Mouse (Mus musculus) MEL (cell line): Measurements from ENCODE around the gene Mip. TPM values are rescaled to one million over a fixed set of nuclear protein-coding genes. Genes with fewer than 3 reads are reported as not detected.

Experiments
- DNase-seq: peaks from one replicate; pipeline ENCODE4 v3.0.0; 2011; ENCODE audit warnings: low read depth, low spot score
- H3K27ac ChIP-seq: 2 replicates; pipeline ENCODE4 v1.5.1; 2012; ENCODE audit warnings: low read depth, mild to moderate bottlenecking, control low read depth, low read length, moderate library complexity; ENCODE audit not compliant: control insufficient read depth
- H3K27me3 ChIP-seq, 2 experiments: fragments of 150-350 bp in 1 of 2; sonication (generic) in 1 of 2; 2 replicates each; pipeline ENCODE4 v1.6.1; 2012; ENCODE audit warnings: low read length in 2 of 2, mild to moderate bottlenecking in 2 of 2, improper control_type of control experiment in 1 of 2, moderate library complexity in 1 of 2; ENCODE audit not compliant: insufficient read depth in 2 of 2, control insufficient read depth in 1 of 2
- H3K36me3 ChIP-seq, 2 experiments: 2 replicates each; pipeline ENCODE4 v1.6.1; 2012 to 2014; ENCODE audit warnings: low read length in 2 of 2, improper control_type of control experiment in 1 of 2, inconsistent platforms in 1 of 2, mild to moderate bottlenecking in 1 of 2; ENCODE audit not compliant: insufficient read depth in 2 of 2, control insufficient read depth in 1 of 2
- H3K4me1 ChIP-seq, 2 experiments: fragments of 150-350 bp in 1 of 2; sonication (generic) in 1 of 2; 2 replicates each; pipeline ENCODE4 v1.6.1; 2012; ENCODE audit warnings: low read length in 2 of 2, improper control_type of control experiment in 1 of 2, mild to moderate bottlenecking in 1 of 2; ENCODE audit not compliant: insufficient read depth in 2 of 2, control insufficient read depth in 1 of 2
- H3K4me3 ChIP-seq, 2 experiments: fragments of 150-350 bp in 1 of 2; sonication (generic) in 1 of 2; 2 replicates each; pipeline ENCODE4 v1.5.1; 2012; ENCODE audit warnings: low read depth in 2 of 2, low read length in 2 of 2, mild to moderate bottlenecking in 2 of 2, moderate library complexity in 2 of 2, control low read depth in 1 of 2, improper control_type of control experiment in 1 of 2; ENCODE audit not compliant: control insufficient read depth in 1 of 2, insufficient read depth in 1 of 2
- H3K79me2 ChIP-seq: 2 replicates; pipeline ENCODE4 v1.6.1; 2012; ENCODE audit warnings: mild to moderate bottlenecking, low read length, moderate library complexity; ENCODE audit not compliant: control insufficient read depth, poor library complexity, insufficient read depth
- H3K9ac ChIP-seq: 2 replicates; pipeline ENCODE4 v1.6.1; 2012; ENCODE audit warnings: low read depth, mild to moderate bottlenecking, control low read depth, low read length, moderate library complexity; ENCODE audit not compliant: control insufficient read depth, poor library complexity, severe bottlenecking
- H3K9me3 ChIP-seq: fragments of 150-350 bp; sonication (generic); replicated peaks from 2 replicates; pipeline ENCODE4 v1.6.1; 2012; ENCODE audit warnings: mild to moderate bottlenecking, low read length, improper control_type of control experiment, moderate library complexity; ENCODE audit not compliant: insufficient read depth
- CHD2 ChIP-seq: IDR thresholded peaks from 2 replicates; pipeline ENCODE4 v1.6.1; 2011; ENCODE audit warnings: low read length, improper control_type of control experiment
- CTCF ChIP-seq, 3 experiments: IDR thresholded peaks in 2 of 3; conservative IDR thresholded peaks in 1 of 3; 2 replicates each; pipeline ENCODE4 v1.5.1; 2011 to 2012; ENCODE audit warnings: low read length in 3 of 3, low read depth in 2 of 3, mild to moderate bottlenecking in 2 of 3, improper control_type of control experiment in 1 of 3, inconsistent platforms in 1 of 3, mixed read lengths in 1 of 3, moderate library complexity in 1 of 3; ENCODE audit not compliant: control insufficient read depth in 1 of 3, insufficient read depth in 1 of 3, poor library complexity in 1 of 3, severe bottlenecking in 1 of 3
- E2F4 ChIP-seq: IDR thresholded peaks from 2 replicates; pipeline ENCODE4 v1.6.1; 2011; ENCODE audit warnings: low read depth, low read length, improper control_type of control experiment, borderline replicate concordance
- ELF1 ChIP-seq: IDR thresholded peaks from 2 replicates; pipeline ENCODE4 v1.6.1; 2014; ENCODE audit warnings: low read depth, mild to moderate bottlenecking, inconsistent platforms, low read length, improper control_type of control experiment, moderate library complexity
- ETS1 ChIP-seq: IDR thresholded peaks from 2 replicates; pipeline ENCODE4 v1.6.1; 2012; ENCODE audit warnings: low read depth, mild to moderate bottlenecking, inconsistent platforms, low read length, improper control_type of control experiment, moderate library complexity
- HCFC1 ChIP-seq: IDR thresholded peaks from 2 replicates; pipeline ENCODE4 v1.6.1; 2012; ENCODE audit warnings: low read depth, mild to moderate bottlenecking, inconsistent platforms, low read length, improper control_type of control experiment, moderate library complexity
- JUND ChIP-seq: IDR thresholded peaks from 2 replicates; pipeline ENCODE4 v1.6.1; 2011; ENCODE audit warnings: low read depth, mild to moderate bottlenecking, improper control_type of control experiment, low read length
- MAFK ChIP-seq: IDR thresholded peaks from 2 replicates; pipeline ENCODE4 v1.6.1; 2011; ENCODE audit warnings: low read depth, mild to moderate bottlenecking, low read length, improper control_type of control experiment, borderline replicate concordance
- MAZ ChIP-seq: IDR thresholded peaks from 2 replicates; pipeline ENCODE4 v1.6.1; 2012; ENCODE audit warnings: low read depth, mild to moderate bottlenecking, inconsistent platforms, low read length, improper control_type of control experiment
- MEF2A ChIP-seq: IDR thresholded peaks from 2 replicates; pipeline ENCODE4 v1.6.1; 2014; ENCODE audit warnings: low read depth, mild to moderate bottlenecking, inconsistent platforms, low read length, improper control_type of control experiment; ENCODE audit not compliant: poor library complexity, insufficient replicate concordance, severe bottlenecking; ENCODE audit errors: extremely low read depth
- MXI1 ChIP-seq: IDR thresholded peaks from 2 replicates; pipeline ENCODE4 v1.6.1; 2011; ENCODE audit warnings: mild to moderate bottlenecking, low read depth, low read length, improper control_type of control experiment
- MYB ChIP-seq: IDR thresholded peaks from 2 replicates; pipeline ENCODE4 v1.6.1; 2011; ENCODE audit warnings: mild to moderate bottlenecking, low read depth, low read length, improper control_type of control experiment
- NRF1 ChIP-seq: IDR thresholded peaks from 2 replicates; pipeline ENCODE4 v1.6.1; 2014; ENCODE audit warnings: low read depth, mild to moderate bottlenecking, inconsistent platforms, low read length, improper control_type of control experiment, moderate library complexity; ENCODE audit not compliant: poor library complexity, insufficient read depth, severe bottlenecking
- POLR2AphosphoS2 ChIP-seq: IDR thresholded peaks from 2 replicates; pipeline ENCODE4 v1.6.1; 2011; ENCODE audit warnings: low read length, improper control_type of control experiment
- RAD21 ChIP-seq: IDR thresholded peaks from 2 replicates; pipeline ENCODE4 v1.6.1; 2011; ENCODE audit warnings: mild to moderate bottlenecking, low read depth, low read length, improper control_type of control experiment
- RCOR1 ChIP-seq: IDR thresholded peaks from 2 replicates; pipeline ENCODE4 v1.6.1; 2012; ENCODE audit warnings: low read depth, mild to moderate bottlenecking, inconsistent platforms, low read length, improper control_type of control experiment
- TAL1 ChIP-seq: IDR thresholded peaks from 2 replicates; pipeline ENCODE4 v1.6.1; 2012; ENCODE audit warnings: mild to moderate bottlenecking, inconsistent platforms, low read length, moderate library complexity, mixed read lengths
- TCF12 ChIP-seq: IDR thresholded peaks from 2 replicates; pipeline ENCODE4 v1.6.1; 2014; ENCODE audit warnings: low read depth, mild to moderate bottlenecking, inconsistent platforms, low read length, improper control_type of control experiment, moderate library complexity
- UBTF ChIP-seq: IDR thresholded peaks from 2 replicates; pipeline ENCODE4 v1.6.1; 2012; ENCODE audit warnings: low read depth, mild to moderate bottlenecking, inconsistent platforms, low read length, improper control_type of control experiment, moderate library complexity, borderline replicate concordance; ENCODE audit not compliant: insufficient read depth
- USF1 ChIP-seq: IDR thresholded peaks from 2 replicates; pipeline ENCODE4 v1.6.1; 2014; ENCODE audit warnings: low read depth, mild to moderate bottlenecking, inconsistent platforms, low read length, improper control_type of control experiment, moderate library complexity
- USF2 ChIP-seq, 2 experiments: IDR thresholded peaks; 2 replicates each; pipeline ENCODE4 v1.6.1; 2011 to 2012; ENCODE audit warnings: improper control_type of control experiment in 2 of 2, low read length in 2 of 2, borderline replicate concordance in 1 of 2, inconsistent platforms in 1 of 2, low read depth in 1 of 2, mild to moderate bottlenecking in 1 of 2; ENCODE audit not compliant: insufficient read depth in 1 of 2
- ZC3H11A ChIP-seq: IDR thresholded peaks from 2 replicates; pipeline ENCODE4 v1.6.1; 2012; ENCODE audit warnings: low read depth, mild to moderate bottlenecking, inconsistent platforms, low read length, improper control_type of control experiment
- ZKSCAN1 ChIP-seq: IDR thresholded peaks from 2 replicates; pipeline ENCODE4 v1.6.1; 2012; ENCODE audit warnings: low read depth, mild to moderate bottlenecking, inconsistent platforms, low read length, improper control_type of control experiment, moderate library complexity
- ZMIZ1 ChIP-seq: IDR thresholded peaks from 2 replicates; pipeline ENCODE4 v1.6.1; 2012; ENCODE audit warnings: low read depth, mild to moderate bottlenecking, inconsistent platforms, low read length, improper control_type of control experiment, moderate library complexity
- ZNF384 ChIP-seq: IDR thresholded peaks from 2 replicates; pipeline ENCODE4 v1.6.1; 2012; ENCODE audit warnings: low read depth, mild to moderate bottlenecking, inconsistent platforms, low read length, improper control_type of control experiment
- polyA plus RNA-seq, 2 experiments: library from polyadenylated mRNA; stranded (reverse) in 1 of 2; unstranded in 1 of 2; fragments of >175 nt in 1 of 2; fragments of >200 nt in 1 of 2; gene quantifications; 2 replicates each; pipeline versions ENCODE4 v1.2.1 to v1.2.4; 2012; ENCODE audit warnings: low replicate concordance in 2 of 2, low read depth in 1 of 2; ENCODE audit not compliant: insufficient read length in 2 of 2, insufficient read depth in 1 of 2, missing spikeins in 1 of 2
- total RNA-seq: library from RNA; depleted of rRNA; stranded (reverse); fragments of 300-350 nt; gene quantifications from 2 replicates; pipeline ENCODE4 v1.2.3, GENCODE M21; 2012

Mip gene
- total and polyA plus RNA-seq, 3 experiments: 0.04 TPM; not detected in 2

DNA sequence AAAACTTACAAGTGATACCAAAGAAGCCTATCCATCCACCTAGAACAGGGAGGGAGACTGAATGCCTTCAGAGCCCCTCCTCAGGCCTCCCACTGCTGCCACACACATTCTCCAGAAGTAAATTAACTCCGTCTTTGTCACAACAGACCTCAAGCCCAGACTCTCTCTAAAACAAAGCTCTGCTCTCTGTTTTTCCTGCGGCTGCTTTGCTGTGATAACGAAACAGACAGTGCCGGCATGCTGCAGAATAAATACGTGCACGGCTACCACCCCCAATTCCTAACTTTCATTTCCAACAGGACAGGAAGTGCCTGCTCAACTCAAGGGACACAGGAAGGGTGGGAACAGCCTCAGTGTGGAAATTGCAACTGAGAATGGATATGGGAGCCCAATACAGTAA, 45.6 kb upstream of the Mip start, which contains the start of gene Rbms2:
TSS of gene Rbms2 (minus strand) at position 309 of the 400 bp plus-strand sequence.
- Histone ChIP-seq H3K4me3 (peak within 1 kb of the TSS; percentile 44 to 57), H3K9ac (peak within 1 kb of the TSS; percentile 28; the same call in 1 of the 2 replicates), H3K4me1 (peaks cover 0 to 5% of the 10 kb centered on the region in 2 experiments; a peak in 1 of 4 replicates), H3K27me3 (no peaks in the 10 kb centered on the region), H3K9me3 (no peaks in the 10 kb centered on the region), H3K27ac (no peak within 1 kb of the TSS), H3K79me2 (peaks cover 2% of the 10 kb centered on the region; the same call in 1 of the 2 replicates), H3K36me3 (peaks cover 0 to 6% of the 10 kb centered on the region in 2 experiments; a peak in 2 of 4 replicates)
- DNase-seq: peak; percentile 36
- TF ChIP-seq RAD21: no peak
- TF ChIP-seq ZMIZ1: no peak
- TF ChIP-seq CTCF (IDR thresholded peaks at IDR 0.05 in 2 of 3, conservative IDR thresholded peaks at IDR 0.05 in 1 of 3; ENCODE audit: control insufficient read depth in 1 of 3, insufficient read depth in 1 of 3, low read depth in 2 of 3, low read length in 3 of 3, poor library complexity in 1 of 3, severe bottlenecking in 1 of 3): no peak
- TF ChIP-seq ZNF384: no peak
- no peak for TF ChIP-seq POLR2AphosphoS2
- TF ChIP-seq MAZ: no peak
- no peak for TF ChIP-seq MYB
- TF ChIP-seq ZKSCAN1: no peak
- TF ChIP-seq ELF1: no peak
- no peak for TF ChIP-seq MXI1
- TF ChIP-seq E2F4: no peak
- no peak for TF ChIP-seq USF2 (IDR thresholded peaks at IDR 0.05; ENCODE audit: borderline replicate concordance in 1 of 2, insufficient read depth in 1 of 2, low read depth in 1 of 2, low read length in 2 of 2)
- no peak for TF ChIP-seq CHD2
- no peak for TF ChIP-seq UBTF
- no peak for TF ChIP-seq RCOR1
- no peak for TF ChIP-seq ETS1
- no peak; the same call in 1 of the 2 replicates for TF ChIP-seq TAL1

DNA sequence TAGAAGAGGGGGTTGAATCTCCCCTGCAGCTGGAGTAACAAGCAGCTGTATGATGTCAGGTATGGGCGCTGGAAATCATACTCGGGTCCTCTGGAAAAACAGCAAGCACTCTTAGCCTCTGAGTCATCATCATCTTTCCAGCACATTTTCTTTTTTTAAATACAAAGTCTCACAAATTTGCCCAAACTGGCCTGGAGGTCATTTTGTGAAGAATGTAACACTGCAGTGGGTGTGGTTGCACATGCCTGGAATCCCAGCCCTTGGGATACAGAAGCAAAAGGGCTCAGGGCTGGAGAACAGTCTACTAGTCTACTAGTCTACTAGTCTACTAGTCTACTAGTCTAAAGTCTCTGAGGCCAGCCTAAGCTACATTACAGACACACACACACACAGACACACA, 41.3 kb upstream of the Mip start:
- Histone ChIP-seq H3K79me2 (no peaks in the 10 kb centered on the region), H3K4me3 (no peak overlapping the region), H3K4me1 (peaks cover 0 to 14% of the 10 kb centered on the region in 2 experiments; a peak in 3 of 4 replicates), H3K9me3 (no peaks in the 10 kb centered on the region), H3K27me3 (no peaks in the 10 kb centered on the region), H3K27ac (no peak overlapping the region), H3K36me3 (peaks cover 0 to 13% of the 10 kb centered on the region in 2 experiments; a peak in 2 of 4 replicates), H3K9ac (no peak overlapping the region)
- DNase-seq: no peak
- TF ChIP-seq ETS1 (no peak), MAFK (no peak), USF2 (IDR thresholded peaks at IDR 0.05; ENCODE audit: borderline replicate concordance in 1 of 2, insufficient read depth in 1 of 2, low read depth in 1 of 2, low read length in 2 of 2) (no peak), MEF2A (no peak), TAL1 (no peak), POLR2AphosphoS2 (no peak), NRF1 (no peak), ZMIZ1 (no peak), HCFC1 (no peak), USF1 (no peak), CTCF (IDR thresholded peaks at IDR 0.05 in 2 of 3, conservative IDR thresholded peaks at IDR 0.05 in 1 of 3; ENCODE audit: control insufficient read depth in 1 of 3, insufficient read depth in 1 of 3, low read depth in 2 of 3, low read length in 3 of 3, poor library complexity in 1 of 3, severe bottlenecking in 1 of 3) (no peak), JUND (no peak), RCOR1 (no peak), TCF12 (no peak), MYB (no peak), ZC3H11A (no peak), E2F4 (no peak)
